Mouse (Mus musculus) embryonic fibroblast, embryonic 13.5 days (primary cell): ENCODE results near the gene Birc5. TPM values are rescaled to one million over a fixed set of nuclear protein-coding genes. Genes with fewer than 3 reads are reported as not detected.
"Not testable (repeated sequence)": the region's sequence is repeated elsewhere in the genome, so short reads cannot be mapped to it uniquely, and the experiment has no call there.

ENCODE experiments used
- H3K27ac ChIP-seq: 2 replicates; pipeline ENCODE4 v1.5.1; 2012; ENCODE audit warnings: low read length, control low read depth, inconsistent platforms; ENCODE audit not compliant: insufficient read depth
- H3K4me1 ChIP-seq: 2 replicates; pipeline ENCODE4 v1.6.1; 2011; ENCODE audit warnings: low read length; ENCODE audit not compliant: control insufficient read depth, insufficient read depth
- H3K4me3 ChIP-seq: 2 replicates; pipeline ENCODE4 v1.5.1; 2011; ENCODE audit warnings: mild to moderate bottlenecking, control low read depth, low read length; ENCODE audit not compliant: insufficient read depth
- CTCF ChIP-seq: IDR thresholded peaks from 2 replicates; pipeline ENCODE4 v1.5.1; 2011; ENCODE audit warnings: mild to moderate bottlenecking, control low read depth, low read length, moderate library complexity, borderline replicate concordance; ENCODE audit not compliant: insufficient read depth
- POLR2A ChIP-seq: IDR thresholded peaks from 2 replicates; pipeline ENCODE4 v1.6.1; 2011; ENCODE audit warnings: low read depth, mild to moderate bottlenecking, control low read depth, low read length, moderate library complexity
- polyA plus RNA-seq: library from polyadenylated mRNA; stranded (reverse); fragments of >200 nt; gene quantifications from 2 replicates; pipeline ENCODE4 v1.2.4, GENCODE M21; 2011; ENCODE audit warnings: low read depth; ENCODE audit not compliant: missing spikeins, insufficient read length

Gene Birc5
- polyA plus RNA-seq, 1 experiment, result 86.8 TPM

DNA sequence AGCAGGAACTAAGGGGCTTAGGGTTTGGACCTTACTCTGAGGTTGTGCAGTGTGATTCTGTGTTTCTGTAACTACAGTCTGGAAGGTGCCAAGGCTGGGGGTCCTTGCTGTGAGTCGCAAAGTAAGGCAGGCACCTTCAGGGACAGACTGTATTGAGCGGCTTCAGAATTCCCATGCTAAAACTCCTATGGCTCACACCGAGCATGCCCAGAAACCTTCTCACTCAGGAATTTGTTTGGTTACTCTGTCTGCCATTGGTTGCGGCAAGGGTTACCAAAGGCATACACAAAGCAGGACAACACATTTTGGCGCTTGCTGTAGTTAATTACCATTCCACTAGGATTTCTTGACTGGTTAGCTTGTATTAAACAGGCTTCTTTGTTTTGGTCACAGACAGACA lies 22.9 kb upstream of the Birc5 start:
- Histone ChIP-seq H3K4me1 (peaks cover 43% of the 10 kb centered on the region), H3K4me3 (peak overlapping the region; percentile 65), H3K27ac (peak overlapping the region; percentile 95)
- peak; percentile 31; the same call in 1 of the 2 replicates for TF ChIP-seq POLR2A
- no peak for TF ChIP-seq CTCF

DNA sequence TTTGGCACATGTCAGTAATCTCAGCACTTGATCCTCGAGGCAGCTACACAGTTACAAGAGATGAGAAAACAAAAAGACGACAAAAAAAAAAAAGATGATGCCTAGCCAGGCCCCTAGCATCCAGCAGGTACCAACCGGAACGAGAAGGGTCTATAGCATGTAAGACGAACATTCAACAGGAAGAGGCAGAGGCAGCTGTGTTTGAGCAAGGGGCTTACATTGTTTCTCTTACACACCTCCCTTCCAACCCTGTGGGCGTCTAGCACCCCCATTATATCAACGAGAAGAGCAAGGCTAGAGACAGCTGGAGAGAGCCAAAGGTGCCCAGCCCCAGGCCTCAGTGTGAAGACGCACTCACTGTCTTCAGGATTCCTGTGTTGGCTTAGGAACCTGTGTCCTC lies 22.1 kb upstream of the Birc5 start:
- no peak overlapping the region for H3K4me3 ChIP-seq
- TF ChIP-seq POLR2A (no peak), CTCF (no peak)
- H3K27ac ChIP-seq, result no peak overlapping the region
- H3K4me1 ChIP-seq, result peaks cover 43% of the 10 kb centered on the region

DNA sequence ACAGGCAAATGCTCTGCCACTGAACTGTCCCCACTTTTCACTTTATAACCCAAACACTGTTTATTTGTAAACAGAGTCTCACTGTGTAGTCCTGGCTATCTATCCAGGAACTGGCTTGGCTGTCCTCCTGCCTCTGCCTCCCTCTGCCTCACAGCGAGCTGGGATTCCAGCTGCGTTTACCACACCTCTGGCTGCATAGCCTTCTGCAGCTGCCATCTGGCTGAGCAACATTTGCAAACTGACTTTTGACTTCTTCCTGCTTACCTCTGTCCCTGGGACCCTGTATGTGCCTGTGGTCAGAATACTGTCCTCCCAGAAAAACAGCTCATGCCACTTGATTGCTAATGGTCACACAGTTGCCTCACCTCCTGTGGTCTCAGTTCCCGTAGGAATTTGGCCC lies 21.7 kb upstream of the Birc5 start:
- TF ChIP-seq POLR2A (no peak), CTCF (no peak)
- Histone ChIP-seq H3K4me3 (no peak overlapping the region), H3K27ac (no peak overlapping the region), H3K4me1 (peaks cover 41% of the 10 kb centered on the region)

DNA sequence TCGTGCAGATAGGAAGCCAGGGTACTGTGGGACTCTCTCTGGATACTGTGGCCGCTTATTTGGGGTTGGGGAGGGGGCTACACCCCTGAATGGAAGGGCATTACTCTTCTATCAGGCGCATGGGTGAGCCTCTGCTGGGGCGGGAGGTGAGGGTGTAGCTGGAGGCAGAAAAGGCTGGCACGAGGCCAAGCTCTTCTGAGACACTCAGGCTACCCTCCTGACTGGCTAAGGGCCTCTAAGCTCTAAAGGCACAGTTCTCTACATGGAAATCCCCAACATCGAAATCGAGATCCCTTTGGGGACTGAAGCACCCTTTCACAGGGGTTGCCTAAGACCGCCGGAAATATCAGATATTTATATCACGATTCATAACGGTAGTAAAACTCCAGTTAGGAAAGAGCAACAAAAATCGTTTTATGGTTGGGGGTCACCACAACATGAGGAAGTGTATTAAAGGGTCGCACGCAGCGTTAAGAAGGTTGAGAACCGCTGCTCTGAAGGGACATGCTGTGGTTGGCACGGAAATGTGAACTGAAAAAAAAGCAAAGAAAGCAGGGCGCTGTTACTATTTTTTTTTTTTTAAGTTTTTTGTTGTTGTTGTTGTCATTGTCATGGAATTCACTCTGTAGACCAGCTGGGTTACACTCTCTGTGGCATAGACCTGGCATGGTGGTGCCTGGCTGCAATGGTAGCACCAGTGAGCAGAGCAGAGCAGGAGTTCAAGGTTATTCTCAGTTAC lies 20.7 kb upstream of the Birc5 start:
- TF ChIP-seq POLR2A (no peak), CTCF (no peak)
- no peak overlapping the region for H3K4me3 ChIP-seq
- H3K27ac ChIP-seq, result peak overlapping the region; percentile 39
- H3K4me1 ChIP-seq, result peaks cover 35% of the 10 kb centered on the region

DNA sequence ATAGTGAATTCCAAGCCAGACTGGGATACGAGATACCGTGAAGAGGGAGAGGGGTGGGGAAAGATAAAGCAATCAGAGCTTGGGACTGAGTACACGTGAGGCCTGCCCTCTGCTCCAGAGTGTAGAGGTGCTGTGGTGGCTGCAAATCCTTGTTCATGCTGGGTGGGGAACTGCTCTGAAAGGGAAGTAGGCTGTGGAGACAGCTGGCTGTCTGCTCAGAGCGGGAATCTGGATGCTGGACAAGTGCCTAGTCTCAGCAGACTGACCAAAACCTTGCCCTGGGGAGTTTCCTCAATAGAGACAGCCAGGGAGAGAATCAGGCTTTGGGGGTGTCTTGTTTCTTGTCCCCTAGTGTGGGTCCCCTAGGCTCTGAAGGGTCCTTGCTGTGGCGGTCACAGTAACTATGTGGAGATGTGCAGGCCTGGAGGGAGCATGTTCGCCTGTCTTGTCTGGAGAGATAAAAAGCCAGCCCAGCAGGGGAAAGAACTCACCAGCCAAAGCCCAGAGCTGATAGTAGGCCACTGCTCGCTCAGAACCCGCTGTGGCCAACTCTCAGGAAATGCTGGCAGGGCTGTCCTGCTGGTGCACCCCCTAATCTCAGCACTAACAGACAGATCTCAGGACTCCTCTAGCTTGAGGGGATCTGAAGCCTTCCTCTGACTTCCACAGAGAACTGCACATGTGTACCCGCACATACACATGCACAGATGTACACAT lies 20.0 kb upstream of the Birc5 start:
- H3K4me3 ChIP-seq, result no peak overlapping the region
- peak overlapping the region; percentile 39 for H3K27ac ChIP-seq
- TF ChIP-seq CTCF (no peak), POLR2A (no peak)
- H3K4me1 ChIP-seq, result peaks cover 29% of the 10 kb centered on the region

DNA sequence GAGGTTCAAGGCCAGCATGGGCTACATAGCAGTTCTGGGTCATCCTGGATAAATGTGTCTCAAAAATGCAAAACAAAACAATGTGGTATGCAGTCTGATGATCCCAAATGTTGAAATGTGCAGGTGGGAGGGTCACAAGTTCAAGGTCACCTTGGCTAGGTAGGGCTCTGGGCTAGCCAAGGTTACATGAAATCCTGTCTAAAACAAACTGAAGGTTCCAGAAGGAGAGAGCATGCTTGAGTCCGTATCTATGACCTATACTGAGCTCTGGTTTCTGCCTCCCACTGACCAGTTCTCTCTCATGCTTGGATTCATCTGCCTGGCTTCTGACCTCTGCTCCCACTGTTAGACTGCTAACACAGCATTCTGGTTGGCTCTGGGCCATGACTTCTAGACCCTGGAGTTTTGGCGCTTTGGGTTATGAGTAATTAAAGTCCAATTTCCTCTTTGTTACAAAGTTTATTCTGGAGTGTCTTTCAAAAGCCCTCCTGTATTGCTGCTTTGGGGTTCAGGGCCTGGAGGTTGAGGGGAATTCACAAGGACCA lies 19.3 kb upstream of the Birc5 start:
- no peak for TF ChIP-seq CTCF
- no peak for TF ChIP-seq POLR2A
- peaks cover 27% of the 10 kb centered on the region for H3K4me1 ChIP-seq
- H3K4me3 ChIP-seq, result no peak overlapping the region
- no peak overlapping the region for H3K27ac ChIP-seq

DNA sequence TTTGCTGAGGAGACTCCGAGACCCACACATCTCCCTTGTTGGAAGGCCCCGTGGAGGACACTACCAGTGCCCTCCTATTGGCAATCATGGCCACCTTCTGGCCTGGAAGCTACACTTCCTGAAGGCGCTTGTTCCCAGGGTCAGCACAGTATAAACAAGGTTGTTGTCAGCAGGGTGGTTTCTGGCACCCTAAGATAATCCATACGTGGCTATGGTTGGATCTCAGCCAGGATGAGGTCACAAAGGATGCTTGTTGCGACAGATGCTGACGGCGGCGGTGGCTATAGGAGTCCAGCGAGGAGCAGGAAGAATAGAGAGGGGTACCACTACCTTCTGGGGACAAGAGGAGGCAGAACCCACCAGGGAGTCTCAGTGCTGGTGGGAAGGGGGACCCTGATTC lies 18.6 kb upstream of the Birc5 start:
- Histone ChIP-seq H3K4me3 (no peak overlapping the region), H3K27ac (no peak overlapping the region), H3K4me1 (peaks cover 27% of the 10 kb centered on the region)
- TF ChIP-seq POLR2A (no peak), CTCF (no peak)

DNA sequence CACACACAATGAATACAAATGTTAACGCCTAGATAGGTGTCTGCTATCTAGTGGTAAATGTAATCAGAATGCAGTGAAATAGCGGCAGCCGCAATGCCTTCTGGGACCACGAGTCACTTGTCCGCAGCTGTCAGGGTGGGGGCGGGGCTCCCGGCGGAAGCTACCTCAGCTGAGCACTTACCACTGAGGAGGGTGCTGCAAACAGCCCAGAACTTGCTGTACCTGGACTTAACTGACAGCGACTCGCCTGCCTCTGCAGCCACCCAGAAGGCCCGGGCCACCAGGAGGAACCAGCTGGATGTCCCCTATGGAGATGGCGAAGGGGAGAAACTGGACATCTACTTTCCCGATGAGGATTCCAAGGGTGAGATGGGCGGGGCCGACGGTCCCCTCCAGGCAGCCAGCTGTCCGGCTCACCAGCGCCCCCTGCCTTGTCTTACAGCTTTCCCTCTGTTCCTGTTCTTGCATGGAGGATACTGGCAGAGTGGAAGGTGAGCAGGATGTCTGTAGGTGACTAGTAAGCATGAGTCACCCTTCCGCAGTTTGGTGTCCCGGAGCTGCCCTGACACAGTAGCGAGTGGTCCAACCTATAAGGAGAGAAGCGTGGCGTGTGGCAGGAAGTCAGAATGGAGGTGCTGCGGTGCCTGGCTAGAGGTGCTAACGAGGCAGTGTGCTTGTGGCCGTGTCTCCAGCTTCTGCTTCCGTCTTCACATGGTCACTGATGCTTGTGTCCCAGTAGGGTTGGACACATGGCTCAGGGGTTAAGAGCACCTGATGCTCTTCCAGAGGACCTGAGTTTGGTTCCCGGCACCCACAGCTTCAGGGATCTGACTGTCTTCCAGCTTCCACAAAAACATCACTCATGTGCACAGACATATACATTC lies 16.7 kb upstream of the Birc5 start:
- peaks cover 21% of the 10 kb centered on the region for H3K4me1 ChIP-seq
- peak; percentile 58 for TF ChIP-seq CTCF
- no peak for TF ChIP-seq POLR2A
- H3K27ac ChIP-seq, result no peak overlapping the region
- no peak overlapping the region for H3K4me3 ChIP-seq

DNA sequence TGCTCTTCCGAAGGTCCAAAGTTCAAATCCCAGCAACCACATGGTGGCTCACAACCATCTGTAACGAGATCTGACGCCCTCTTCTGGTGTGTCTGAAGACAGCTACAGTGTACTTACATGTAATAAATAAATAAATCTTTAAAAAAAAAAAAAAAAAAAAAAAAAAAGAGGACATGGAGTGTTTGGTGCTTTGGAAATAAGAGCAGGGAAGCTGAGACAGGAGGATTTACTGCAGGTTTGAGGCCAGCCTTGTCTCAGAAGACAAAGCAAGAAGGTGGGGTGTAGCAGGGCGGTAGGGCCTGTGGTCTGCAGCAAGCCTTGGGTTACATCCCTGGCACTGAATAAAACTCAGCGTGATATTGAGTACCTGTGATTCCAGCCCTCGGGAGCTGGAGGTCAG lies 15.5 kb upstream of the Birc5 start:
- not testable (repeated sequence) for H3K4me3 ChIP-seq, H3K27ac ChIP-seq
- H3K4me1 ChIP-seq, result peaks cover 14% of the 10 kb centered on the region
